Mouse (Mus musculus): ENCODE results near the gene Fam229b.

- TF ChIP-seq CTCF (IDR thresholded peaks at IDR 0.05): no peak
- no peak for TF ChIP-seq POLR2A (IDR thresholded peaks at IDR 0.05; ENCODE audit: insufficient read depth, low read depth, low read length)
- TF ChIP-seq EP300 (IDR thresholded peaks at IDR 0.05; ENCODE audit: insufficient read depth, low read depth, low read length): no peak
Measured at GRCm38 (mm10) chr10:39165632-39166115, 32.0 kb upstream of the Fam229b start.

Measured in heart, adult 2 months (tissue).